Mouse (Mus musculus): ENCODE data around the gene Med27. TPM values are rescaled to one million over a fixed set of nuclear protein-coding genes. Genes with fewer than 3 reads are reported as not detected.
A peak's percentile ranks its signal among the peaks of the same experiment; 100 is the strongest.

Med27 gene
- total RNA-seq, 2 experiments from 2014 or later: 43.4 to 48.7 TPM

GRCm38 (mm10) chr2:29437861-29438529 is 91.4 kb downstream of the Med27 start:
- DNase-seq: no peak

GRCm38 (mm10) chr2:29438530-29438862 is 91.9 kb downstream of the Med27 start:
- no peak for DNase-seq

- no peak for DNase-seq
Measured at GRCm38 (mm10) chr2:29438986-29439385, 92.4 kb downstream of the Med27 start.

GRCm38 (mm10) chr2:29439396-29439795 is 92.8 kb downstream of the Med27 start:
- DNase-seq: no peak

- no peak for DNase-seq
Measured at GRCm38 (mm10) chr2:29439857-29440502, 93.4 kb downstream of the Med27 start.

- DNase-seq: no peak
Measured at GRCm38 (mm10) chr2:29442275-29442674, 95.7 kb downstream of the Med27 start.

- DNase-seq: no peak
Measured at GRCm38 (mm10) chr2:29443626-29444217, 97.1 kb downstream of the Med27 start.

GRCm38 (mm10) chr2:29448476-29449002 is 101.9 kb downstream of the Med27 start:
- DNase-seq: no peak

- peak; percentile 38 to 55 for DNase-seq
Measured at GRCm38 (mm10) chr2:29451368-29451999, 104.9 kb downstream of the Med27 start.

- no peak for DNase-seq
Measured at GRCm38 (mm10) chr2:29453376-29453775, 106.8 kb downstream of the Med27 start.

GRCm38 (mm10) chr2:29456631-29457320 is 110.2 kb downstream of the Med27 start:
- DNase-seq: no peak

GRCm38 (mm10) chr2:29457677-29458076 is 111.1 kb downstream of the Med27 start:
- DNase-seq: no peak

GRCm38 (mm10) chr2:29458346-29458950 is 111.8 kb downstream of the Med27 start:
- no peak for DNase-seq

GRCm38 (mm10) chr2:29459648-29460047 is 113.0 kb downstream of the Med27 start:
- no peak for DNase-seq

GRCm38 (mm10) chr2:29461841-29462240 is 115.2 kb downstream of the Med27 start:
- no peak for DNase-seq

GRCm38 (mm10) chr2:29463039-29463585 is 116.5 kb downstream of the Med27 start:
- no peak for DNase-seq

- DNase-seq: peak; percentile 63 to 66
Measured at GRCm38 (mm10) chr2:29464851-29465648, 118.4 kb downstream of the Med27 start.

- DNase-seq: no peak
Measured at GRCm38 (mm10) chr2:29465649-29466137, 119.1 kb downstream of the Med27 start.

GRCm38 (mm10) chr2:29466396-29466795 is 119.8 kb downstream of the Med27 start:
- no peak for DNase-seq

GRCm38 (mm10) chr2:29468517-29468936 is 121.9 kb downstream of the Med27 start:
- DNase-seq: peak; percentile 60 to 70

All from layer of hippocampus, postnatal 36 days (tissue).